Mouse (Mus musculus) forebrain, embryonic 10.5 days (tissue): ENCODE results near the gene Chrdl2. TPM values are rescaled to one million over a fixed set of nuclear protein-coding genes. Genes with fewer than 3 reads are reported as not detected.

Source experiments
- DNase-seq: peaks from one replicate; pipeline ENCODE4 v3.0.0-alpha.2; 2017; ENCODE audit warnings: low spot score; ENCODE audit errors: extremely low spot score
- H3K27ac ChIP-seq: fragments of 300-500 bp; sonication (generic); 2 replicates; pipeline ENCODE4 v1.5.1; 2016; ENCODE audit warnings: mild to moderate bottlenecking
- H3K27me3 ChIP-seq: fragments of 300-500 bp; sonication (generic); 2 replicates; pipeline ENCODE4 v1.6.1; 2016; ENCODE audit warnings: mild to moderate bottlenecking; ENCODE audit not compliant: poor library complexity, severe bottlenecking
- H3K36me3 ChIP-seq: fragments of 300-500 bp; sonication (generic); replicated peaks from 2 replicates; pipeline ENCODE4 v1.6.1; 2016; ENCODE audit warnings: mild to moderate bottlenecking, moderate library complexity
- H3K4me1 ChIP-seq: fragments of 300-500 bp; sonication (generic); 2 replicates; pipeline ENCODE4 v1.6.1; 2016
- H3K4me3 ChIP-seq: fragments of 300-500 bp; sonication (generic); 2 replicates; pipeline ENCODE4 v1.5.1; 2016; ENCODE audit warnings: mild to moderate bottlenecking, moderate library complexity
- H3K9me3 ChIP-seq: fragments of 300-500 bp; sonication (generic); 2 replicates; pipeline ENCODE4 v1.6.1; 2016; ENCODE audit warnings: mild to moderate bottlenecking, moderate library complexity
- WGBS: fragments of 180-500 bp; shearing (Covaris S2); methylation state at CpG from one replicate; pipeline ENCODE4 v1.1.7; 2016; 5-methylcytosine and 5-hydroxymethylcytosine counted together
- polyA plus RNA-seq: library from polyadenylated mRNA; unstranded; fragments of >200 nt; fragmentation: Nextera tagmentation; extraction: Ambion mirVana; gene quantifications from 2 replicates; pipeline ENCODE4 v1.2.1, GENCODE M21; 2016

The Chrdl2 gene
- polyA plus RNA-seq, 1 experiment from 2014 or later, result 0.41 TPM

DNA sequence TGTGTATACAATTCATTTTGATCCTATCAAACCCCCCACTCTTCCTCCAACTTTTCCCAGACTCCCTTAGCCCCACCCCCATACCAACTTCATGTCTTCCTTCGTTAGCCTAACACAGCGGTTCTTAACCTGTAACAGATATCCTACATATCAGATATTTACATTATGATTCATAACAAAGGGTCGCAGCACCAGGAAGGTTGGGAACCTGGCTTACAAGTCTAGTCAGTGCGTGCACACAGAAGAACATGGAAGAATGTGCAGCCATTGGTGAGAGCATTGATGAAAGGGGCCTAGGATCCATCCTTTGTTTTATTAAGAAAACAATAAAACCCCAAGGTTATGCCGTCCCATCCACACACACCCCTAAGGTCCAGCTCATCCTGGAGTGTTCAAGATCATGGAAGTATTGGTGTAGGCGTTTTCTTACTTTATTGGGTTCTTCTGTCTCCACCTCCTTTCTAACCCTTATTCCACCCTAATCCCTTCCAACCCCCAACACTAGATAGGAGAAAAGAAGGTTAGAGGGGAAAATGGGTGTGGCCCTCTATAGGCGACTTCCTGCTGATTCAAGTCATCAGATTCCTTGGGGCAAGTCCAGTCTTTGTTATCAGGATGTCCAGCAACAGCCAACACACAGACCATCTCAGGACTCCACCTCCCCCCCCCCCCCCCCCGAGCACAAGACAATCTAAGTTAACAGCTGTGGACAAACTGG lies 14.8 kb upstream of the Chrdl2 start:
- Histone ChIP-seq H3K4me3 (no peak overlapping the region), H3K27ac (no peak overlapping the region), H3K4me1 (peaks cover 15% of the 10 kb centered on the region; the same call in 1 of the 2 replicates), H3K36me3 (no peaks in the 10 kb centered on the region), H3K9me3 (no peaks in the 10 kb centered on the region), H3K27me3 (peaks cover 3% of the 10 kb centered on the region; the same call in 1 of the 2 replicates)
- no peak for DNase-seq
- WGBS, result 86% methylated on average over 8 of the region's 8 CpGs

DNA sequence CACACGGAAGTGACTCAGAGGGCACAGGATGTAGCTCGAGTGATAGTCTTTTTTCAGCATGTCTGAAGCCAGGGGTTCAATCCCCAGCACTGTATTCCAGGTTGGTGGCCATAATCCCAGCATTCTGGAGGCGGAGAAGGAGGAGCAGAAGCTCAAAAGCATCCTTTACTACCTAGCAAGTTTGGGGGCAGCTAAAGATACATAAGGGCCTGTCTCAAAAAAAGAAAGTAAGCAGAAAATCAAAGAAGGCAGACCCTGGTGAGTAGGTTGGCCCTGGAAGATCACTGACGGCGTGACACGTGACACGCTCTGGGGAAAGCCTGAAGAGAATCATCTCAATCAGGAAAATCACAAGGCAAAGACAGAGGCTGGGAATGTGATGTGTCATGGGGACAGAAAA lies 12.8 kb upstream of the Chrdl2 start:
- Histone ChIP-seq H3K27me3 (no peaks in the 10 kb centered on the region), H3K27ac (no peak overlapping the region), H3K4me3 (no peak overlapping the region), H3K36me3 (no peaks in the 10 kb centered on the region), H3K4me1 (peaks cover 15% of the 10 kb centered on the region; the same call in 1 of the 2 replicates), H3K9me3 (no peaks in the 10 kb centered on the region)
- no peak for DNase-seq
- 91% methylated on average over 7 of the region's 7 CpGs for WGBS

DNA sequence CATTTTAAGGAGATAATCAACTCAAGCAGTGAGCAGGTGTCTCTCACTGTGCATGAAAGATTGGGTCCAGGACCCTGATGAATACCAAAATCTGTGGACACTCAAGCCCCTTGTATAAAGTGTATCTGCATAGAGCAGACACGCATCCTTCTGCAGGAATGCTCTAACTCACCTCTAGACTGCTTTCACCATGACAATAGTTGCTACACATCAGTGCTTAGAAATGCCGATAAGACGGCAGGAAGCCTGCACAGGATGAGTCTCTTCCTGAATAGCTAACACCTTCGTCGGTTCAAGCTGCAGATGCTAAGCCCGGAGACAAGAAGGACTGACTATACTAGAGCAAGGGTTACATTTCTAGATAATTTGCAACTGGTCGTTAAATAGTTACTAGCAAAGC lies 10.8 kb upstream of the Chrdl2 start:
- H3K4me1 ChIP-seq, result peaks cover 3% of the 10 kb centered on the region; the same call in 1 of the 2 replicates
- H3K27ac ChIP-seq, result no peak overlapping the region
- H3K27me3 ChIP-seq, result no peaks in the 10 kb centered on the region
- no peak overlapping the region for H3K4me3 ChIP-seq
- H3K36me3 ChIP-seq, result no peaks in the 10 kb centered on the region
- H3K9me3 ChIP-seq, result no peaks in the 10 kb centered on the region
- 79% methylated on average over 7 of the region's 7 CpGs for WGBS
- no peak for DNase-seq

DNA sequence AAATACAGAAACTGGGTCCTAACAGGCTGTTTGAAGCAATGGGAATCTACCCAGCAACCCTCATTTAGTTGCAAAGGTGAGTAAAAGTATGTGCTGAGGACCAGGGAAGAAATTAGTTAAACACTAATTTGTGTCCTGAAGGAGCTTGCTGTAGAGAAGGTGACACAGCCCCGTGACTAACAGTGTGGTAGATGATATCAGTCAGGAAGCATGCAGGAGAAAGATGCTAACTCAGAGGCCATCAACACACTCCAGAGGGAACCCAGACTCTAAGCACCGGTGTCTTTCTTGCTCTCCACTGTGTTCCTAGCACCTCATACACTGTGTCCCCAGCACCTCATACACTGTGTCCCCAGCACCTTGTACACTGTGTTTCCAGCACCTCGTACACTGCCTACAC lies 7.3 kb upstream of the Chrdl2 start:
- DNase-seq, result no peak
- no peaks in the 10 kb centered on the region for H3K9me3 ChIP-seq
- no peaks in the 10 kb centered on the region for H3K36me3 ChIP-seq
- no peaks in the 10 kb centered on the region for H3K4me1 ChIP-seq
- H3K4me3 ChIP-seq, result no peak overlapping the region
- no peak overlapping the region for H3K27ac ChIP-seq
- WGBS, result 86% methylated on average over 3 of the region's 3 CpGs
- H3K27me3 ChIP-seq, result peaks cover 5% of the 10 kb centered on the region

DNA sequence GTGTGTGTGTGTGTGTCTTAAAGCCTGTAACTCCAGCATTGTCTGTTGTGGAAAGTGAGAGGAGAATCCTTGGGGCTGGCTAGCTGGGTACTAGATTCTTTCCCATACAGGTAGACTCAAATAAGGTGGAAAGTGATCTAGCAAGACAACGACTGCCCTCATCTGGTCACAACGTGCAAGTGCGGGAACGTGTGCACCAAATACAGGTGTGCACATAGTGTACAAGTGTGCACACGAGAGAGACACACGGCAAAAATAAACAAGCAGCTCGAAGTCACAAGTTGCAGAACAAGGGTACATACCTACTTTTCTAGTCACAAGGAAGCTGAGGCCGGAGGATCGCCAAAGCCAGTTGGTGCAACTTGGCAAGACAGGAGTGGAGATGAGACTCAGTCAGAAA lies 2.2 kb upstream of the Chrdl2 start:
- H3K27ac ChIP-seq, result no peak overlapping the region
- no peaks in the 10 kb centered on the region for H3K9me3 ChIP-seq
- H3K4me3 ChIP-seq, result no peak overlapping the region
- H3K27me3 ChIP-seq, result peaks cover 56% of the 10 kb centered on the region
- H3K4me1 ChIP-seq, result peaks cover 18% of the 10 kb centered on the region
- DNase-seq, result no peak
- 61% methylated on average over 9 of the region's 9 CpGs for WGBS
- H3K36me3 ChIP-seq, result no peaks in the 10 kb centered on the region

DNA sequence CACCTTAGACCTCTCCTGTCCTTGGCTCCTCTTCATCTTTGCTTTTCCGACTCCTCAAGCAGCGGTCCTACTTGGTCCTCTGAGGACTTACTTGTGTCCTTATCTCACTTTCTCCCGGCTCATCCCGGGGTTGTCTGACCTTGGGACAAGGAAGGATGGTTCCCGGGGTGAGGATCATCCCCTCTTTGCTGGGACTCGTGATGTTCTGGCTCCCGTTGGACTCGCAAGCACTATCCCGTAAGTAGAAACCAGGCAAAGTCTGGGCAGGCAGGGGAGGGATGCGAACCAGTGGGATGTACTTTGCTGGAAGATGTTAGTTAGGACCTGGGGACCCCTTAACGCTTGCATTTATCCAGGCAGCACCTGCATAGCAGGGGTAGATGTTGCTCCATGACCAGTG lies 439 bp downstream of the Chrdl2 start:
- H3K4me1 ChIP-seq, result peaks cover 36% of the 10 kb centered on the region
- peak overlapping the region; percentile 63 for H3K4me3 ChIP-seq
- no peak for DNase-seq
- no peaks in the 10 kb centered on the region for H3K36me3 ChIP-seq
- H3K27me3 ChIP-seq, result peaks cover 76% of the 10 kb centered on the region
- WGBS, result 5% methylated on average over 11 of the region's 11 CpGs
- no peaks in the 10 kb centered on the region for H3K9me3 ChIP-seq
- H3K27ac ChIP-seq, result no peak overlapping the region

DNA sequence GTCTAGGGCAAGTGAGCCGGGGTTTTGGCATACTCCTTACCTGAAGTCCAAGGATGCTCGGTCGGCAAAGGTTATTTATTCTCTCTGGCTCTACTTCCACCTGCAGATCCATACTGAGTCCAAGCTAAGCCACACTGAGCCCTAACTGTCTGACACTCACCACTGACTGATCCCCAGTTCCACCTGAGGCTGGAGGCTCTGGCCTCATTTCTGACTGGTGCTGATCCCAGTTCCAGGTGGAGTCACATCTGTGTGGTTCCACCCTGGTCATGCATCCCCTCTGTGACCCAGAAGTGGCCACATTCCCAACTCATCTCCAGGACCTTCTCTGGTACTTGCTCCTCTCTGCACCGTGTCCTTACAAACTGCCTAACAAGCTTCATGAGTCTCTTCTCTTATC lies 2.8 kb downstream of the Chrdl2 start:
- H3K27ac ChIP-seq, result no peak overlapping the region
- no peaks in the 10 kb centered on the region for H3K9me3 ChIP-seq
- peaks cover 47% of the 10 kb centered on the region for H3K4me1 ChIP-seq
- peaks cover 71% of the 10 kb centered on the region for H3K27me3 ChIP-seq
- no peak for DNase-seq
- H3K36me3 ChIP-seq, result no peaks in the 10 kb centered on the region
- no peak overlapping the region for H3K4me3 ChIP-seq
- WGBS, result 93% methylated on average over 4 of the region's 4 CpGs

DNA sequence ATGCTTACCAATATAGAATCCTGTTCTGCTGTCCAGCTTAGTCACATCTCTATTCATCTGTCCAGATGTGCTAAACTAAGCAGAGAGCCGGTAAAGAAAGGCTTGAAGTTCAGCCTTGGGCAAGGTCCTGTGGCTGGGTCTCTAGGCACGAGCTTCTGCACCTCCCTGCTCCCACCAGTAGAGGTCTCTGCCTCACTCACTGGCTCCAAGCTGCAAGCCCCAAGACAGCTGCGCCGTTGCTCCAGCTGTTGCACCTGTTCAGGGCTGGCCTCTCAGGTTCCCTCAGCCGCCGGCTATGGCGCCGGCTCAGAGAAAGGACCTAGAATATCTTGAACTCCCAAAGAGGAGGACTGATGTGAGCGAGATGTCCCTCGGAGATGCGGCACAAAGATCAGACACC lies 3.7 kb downstream of the Chrdl2 start:
- peaks cover 54% of the 10 kb centered on the region for H3K4me1 ChIP-seq
- WGBS, result 13% methylated on average over 11 of the region's 11 CpGs
- DNase-seq, result peak; percentile 74
- no peak overlapping the region for H3K27ac ChIP-seq
- H3K36me3 ChIP-seq, result no peaks in the 10 kb centered on the region
- H3K27me3 ChIP-seq, result peaks cover 62% of the 10 kb centered on the region
- no peak overlapping the region for H3K4me3 ChIP-seq
- no peaks in the 10 kb centered on the region for H3K9me3 ChIP-seq

DNA sequence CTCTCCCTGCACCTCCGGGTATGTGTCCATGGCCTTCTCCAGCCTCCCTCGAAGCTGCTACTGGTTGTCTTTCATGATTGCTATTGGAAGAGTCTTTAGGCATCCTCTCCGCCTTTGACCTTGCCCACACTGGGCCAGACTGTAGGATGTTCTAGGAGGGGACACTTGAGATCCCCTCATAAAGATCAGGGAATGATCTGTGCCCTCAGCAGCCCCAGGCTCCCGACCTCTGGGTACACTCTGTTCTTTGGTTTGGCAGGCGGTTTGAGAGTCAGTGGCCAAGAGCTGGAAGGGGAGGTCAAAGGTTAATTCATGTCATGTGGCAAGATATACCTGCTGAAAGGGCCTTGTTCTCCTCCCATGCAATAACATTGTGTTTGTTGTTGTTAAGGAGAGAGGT lies 4.7 kb downstream of the Chrdl2 start:
- H3K27ac ChIP-seq, result 0 out of 2 replicates have a peak overlapping the region, but pooled peaks have one; percentile 22
- H3K4me3 ChIP-seq, result no peak overlapping the region
- H3K4me1 ChIP-seq, result peaks cover 46% of the 10 kb centered on the region
- no peak for DNase-seq
- WGBS, result 55% methylated on average over 5 of the region's 5 CpGs
- H3K27me3 ChIP-seq, result peaks cover 51% of the 10 kb centered on the region
- no peaks in the 10 kb centered on the region for H3K36me3 ChIP-seq
- H3K9me3 ChIP-seq, result no peaks in the 10 kb centered on the region

DNA sequence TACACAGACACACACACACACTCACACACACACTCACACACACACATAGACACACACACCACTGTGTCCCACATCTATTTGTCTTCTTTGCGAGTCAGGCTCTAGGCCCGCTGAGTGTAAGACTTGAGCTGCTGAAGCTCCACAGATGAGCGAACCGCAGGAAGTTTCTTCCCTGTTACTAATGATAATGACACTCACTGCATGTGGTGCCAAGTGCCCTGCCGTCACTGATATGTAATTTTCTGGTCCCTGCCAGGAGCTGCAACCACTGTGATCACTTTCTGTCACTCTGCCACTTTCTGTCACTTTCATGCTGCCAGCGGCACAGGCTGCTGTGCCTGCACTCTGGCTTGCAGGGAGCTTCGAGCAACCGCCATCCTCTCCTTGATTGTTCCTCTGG lies 6.1 kb downstream of the Chrdl2 start:
- H3K4me3 ChIP-seq, result no peak overlapping the region
- no peak for DNase-seq
- 72% methylated on average over 8 of the region's 8 CpGs for WGBS

DNA sequence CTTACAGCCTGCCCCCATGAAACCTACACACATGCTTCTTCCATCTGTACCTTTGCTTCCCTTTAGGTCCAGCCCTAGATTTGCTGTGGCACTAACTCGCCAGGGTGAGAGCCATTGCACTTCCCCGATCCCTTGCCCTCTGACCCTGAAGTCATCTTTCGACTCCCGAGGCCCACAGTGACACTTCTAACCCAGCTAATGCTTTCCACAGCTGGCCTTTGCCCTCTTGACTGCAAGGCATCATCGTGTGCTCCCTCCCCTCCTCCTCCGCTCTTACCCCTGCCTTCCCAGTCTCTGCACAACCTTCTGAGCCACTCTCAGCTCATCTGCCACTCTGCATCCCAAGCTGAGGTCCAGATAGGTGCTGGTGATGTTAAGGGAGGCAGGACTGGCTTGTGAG lies 6.5 kb downstream of the Chrdl2 start:
- DNase-seq, result no peak
- 46% methylated on average over 6 of the region's 6 CpGs for WGBS

More for the DNA sequence above, 6.1 kb downstream of the Chrdl2 start:
- H3K27ac ChIP-seq, result no peak overlapping the region
- H3K27me3 ChIP-seq, result peaks cover 38% of the 10 kb centered on the region
- peaks cover 36% of the 10 kb centered on the region for H3K4me1 ChIP-seq
- H3K36me3 ChIP-seq, result no peaks in the 10 kb centered on the region
- H3K9me3 ChIP-seq, result no peaks in the 10 kb centered on the region

DNA sequence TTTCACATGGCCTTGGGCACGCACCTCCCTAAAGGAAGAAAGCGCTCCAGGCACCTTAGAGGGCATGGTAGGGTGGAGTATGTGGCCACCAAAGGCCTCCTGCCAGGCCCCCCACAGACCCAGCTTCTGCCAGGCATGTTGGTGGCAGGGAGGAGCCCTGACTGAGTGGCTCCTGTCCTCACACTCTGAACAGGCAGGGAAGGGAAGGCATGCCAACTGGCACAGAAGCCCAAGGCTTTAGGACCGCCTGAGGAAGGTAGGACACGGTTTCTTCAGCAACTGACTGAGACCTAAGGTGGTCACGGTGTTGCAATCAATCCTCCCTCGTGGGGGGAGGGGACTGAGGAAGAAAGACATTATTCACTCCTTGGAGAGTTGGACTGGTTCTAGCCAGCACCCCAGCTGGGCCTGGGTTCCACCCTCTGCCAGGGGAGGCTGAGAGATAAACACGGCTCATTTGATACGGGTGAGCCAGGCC lies 8.2 kb downstream of the Chrdl2 start:
- Histone ChIP-seq H3K4me1 (peaks cover 36% of the 10 kb centered on the region), H3K4me3 (no peak overlapping the region), H3K27ac (0 out of 2 replicates have a peak overlapping the region, but pooled peaks have one; percentile 31), H3K9me3 (no peaks in the 10 kb centered on the region), H3K27me3 (peaks cover 17% of the 10 kb centered on the region), H3K36me3 (no peaks in the 10 kb centered on the region)
- DNase-seq, result no peak
- WGBS, result 68% methylated on average over 8 of the region's 8 CpGs

More for the DNA sequence above, 6.5 kb downstream of the Chrdl2 start:
- H3K27me3 ChIP-seq, result peaks cover 33% of the 10 kb centered on the region
- no peak overlapping the region for H3K27ac ChIP-seq
- H3K9me3 ChIP-seq, result no peaks in the 10 kb centered on the region
- H3K4me1 ChIP-seq, result peaks cover 36% of the 10 kb centered on the region
- no peaks in the 10 kb centered on the region for H3K36me3 ChIP-seq
- H3K4me3 ChIP-seq, result no peak overlapping the region

DNA sequence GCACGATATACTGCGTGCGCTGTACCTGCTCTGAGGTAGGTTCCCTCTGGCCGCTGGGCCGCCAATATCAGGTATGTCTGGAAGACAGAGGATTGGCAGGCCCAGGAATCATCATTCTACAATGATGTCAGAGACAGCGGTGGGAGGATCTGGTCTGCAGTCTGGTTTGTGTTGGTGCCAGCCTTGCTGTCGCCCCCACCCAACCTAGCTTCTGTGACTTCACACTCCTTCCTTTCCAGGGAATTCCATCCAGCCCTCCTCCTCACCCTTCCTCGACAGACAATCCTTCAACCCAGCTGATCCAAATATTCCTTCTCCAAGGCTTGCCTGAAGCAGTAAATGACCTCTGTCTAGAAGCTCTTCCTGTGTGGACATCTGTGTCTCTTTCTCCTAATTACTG lies 11.1 kb downstream of the Chrdl2 start:
- peaks cover 14% of the 10 kb centered on the region for H3K4me1 ChIP-seq
- H3K36me3 ChIP-seq, result no peaks in the 10 kb centered on the region
- DNase-seq, result no peak
- H3K9me3 ChIP-seq, result no peaks in the 10 kb centered on the region
- no peak overlapping the region for H3K27ac ChIP-seq
- 91% methylated on average over 8 of the region's 8 CpGs for WGBS
- H3K4me3 ChIP-seq, result no peak overlapping the region
- no peaks in the 10 kb centered on the region for H3K27me3 ChIP-seq
